Mouse (Mus musculus): ENCODE measurements at regions not wholly inside any gene's neighbourhood (a gene's known extent, or its start where the extent isn't known, plus 50 kb on each side); places are given as distances from the start of the nearest gene placed in this dataset.

- peak; percentile 55 for DNase-seq (ENCODE audit: low read depth)
- TF ChIP-seq CTCF (IDR thresholded peaks at IDR 0.05; ENCODE audit: borderline replicate concordance, extremely low read depth, insufficient read depth, insufficient read length) = no peak
- no peak for TF ChIP-seq POLR2A (IDR thresholded peaks at IDR 0.05; ENCODE audit: borderline replicate concordance, extremely low read depth, insufficient read depth, insufficient read length, poor library complexity, severe bottlenecking)
Measured at GRCm38 (mm10) chr1:90382941-90383470, 179.2 kb downstream of the Ackr3 start.

DNA sequence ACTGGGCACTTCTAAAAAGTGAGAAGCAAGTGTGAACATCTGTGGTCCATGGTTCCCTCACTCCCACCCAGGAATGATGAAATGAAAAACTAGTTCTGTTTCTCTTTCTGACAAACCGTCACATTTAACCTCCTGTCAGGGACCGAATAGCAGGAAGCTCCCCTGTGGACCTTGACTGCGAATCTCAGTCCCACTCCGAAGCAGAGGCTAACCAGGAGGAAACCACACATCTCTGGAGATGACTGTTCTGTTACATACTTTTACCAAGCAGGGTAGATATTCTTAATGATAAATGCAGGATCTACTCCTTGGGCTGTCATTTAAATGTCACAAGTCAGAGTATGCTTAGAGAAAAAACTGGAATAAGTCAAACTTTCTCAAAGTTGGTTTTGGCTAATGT is 181.2 kb downstream of the Ackr3 start:
- no peak for DNase-seq (ENCODE audit: low read depth)

GRCm38 (mm10) chr1:90386792-90387191 is 183.0 kb downstream of the Ackr3 start:
- TF ChIP-seq POLR2A (IDR thresholded peaks at IDR 0.05; ENCODE audit: borderline replicate concordance, extremely low read depth, insufficient read depth, insufficient read length, poor library complexity, severe bottlenecking) = no peak
- no peak for TF ChIP-seq CTCF (IDR thresholded peaks at IDR 0.05; ENCODE audit: borderline replicate concordance, extremely low read depth, insufficient read depth, insufficient read length)
- DNase-seq (ENCODE audit: low read depth) = no peak

More for the DNA sequence above, 181.2 kb downstream of the Ackr3 start:
- TF ChIP-seq POLR2A (IDR thresholded peaks at IDR 0.05; ENCODE audit: borderline replicate concordance, extremely low read depth, insufficient read depth, insufficient read length, poor library complexity, severe bottlenecking) (no peak), CTCF (IDR thresholded peaks at IDR 0.05; ENCODE audit: borderline replicate concordance, extremely low read depth, insufficient read depth, insufficient read length) (no peak)

DNA sequence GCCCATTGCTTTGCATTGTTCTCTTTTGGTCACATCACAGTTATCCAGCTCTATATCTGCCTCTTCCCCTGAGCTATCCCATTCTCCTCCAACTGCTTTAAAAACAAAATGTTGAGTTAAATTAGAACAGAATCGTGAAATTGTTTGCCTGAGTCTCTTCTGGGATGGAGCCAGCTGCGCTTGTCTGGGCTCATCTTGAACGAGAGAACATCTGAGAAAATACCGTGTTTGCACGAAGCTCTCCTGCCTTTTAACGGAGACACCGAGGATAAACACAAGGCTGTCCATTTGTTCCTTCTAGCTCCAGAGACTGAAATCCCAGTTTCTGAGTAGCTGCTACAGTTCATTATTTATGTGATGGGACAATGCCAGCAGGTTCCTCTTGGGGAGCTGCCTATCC is 186.6 kb downstream of the Ackr3 start:
- TF ChIP-seq CTCF (IDR thresholded peaks at IDR 0.05; ENCODE audit: borderline replicate concordance, extremely low read depth, insufficient read depth, insufficient read length) = no peak
- no peak for TF ChIP-seq POLR2A (IDR thresholded peaks at IDR 0.05; ENCODE audit: borderline replicate concordance, extremely low read depth, insufficient read depth, insufficient read length, poor library complexity, severe bottlenecking)
- no peak for DNase-seq (ENCODE audit: low read depth)

DNA sequence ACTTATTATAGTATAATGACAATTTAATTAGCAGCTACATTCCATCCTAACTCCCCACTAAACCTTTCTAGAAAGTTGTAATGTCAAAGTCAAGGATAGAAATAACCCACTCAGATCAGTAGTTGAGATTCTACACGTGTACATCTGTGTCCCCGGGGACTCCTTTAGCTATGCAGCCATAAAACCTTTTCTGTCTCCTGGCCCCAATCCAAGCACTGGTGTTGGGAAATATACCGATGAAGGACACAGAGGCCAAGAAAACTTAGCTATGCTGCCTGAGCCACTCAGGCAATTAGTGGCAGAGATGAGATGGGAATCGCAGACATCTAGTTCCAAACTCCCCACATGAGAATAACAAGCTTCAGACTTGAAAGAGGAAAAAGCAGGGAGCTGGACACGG is 190.1 kb downstream of the Ackr3 start:
- TF ChIP-seq POLR2A (IDR thresholded peaks at IDR 0.05; ENCODE audit: borderline replicate concordance, extremely low read depth, insufficient read depth, insufficient read length, poor library complexity, severe bottlenecking) (no peak), CTCF (IDR thresholded peaks at IDR 0.05; ENCODE audit: borderline replicate concordance, extremely low read depth, insufficient read depth, insufficient read length) (no peak)
- DNase-seq (ENCODE audit: low read depth) = peak; percentile 29

DNA sequence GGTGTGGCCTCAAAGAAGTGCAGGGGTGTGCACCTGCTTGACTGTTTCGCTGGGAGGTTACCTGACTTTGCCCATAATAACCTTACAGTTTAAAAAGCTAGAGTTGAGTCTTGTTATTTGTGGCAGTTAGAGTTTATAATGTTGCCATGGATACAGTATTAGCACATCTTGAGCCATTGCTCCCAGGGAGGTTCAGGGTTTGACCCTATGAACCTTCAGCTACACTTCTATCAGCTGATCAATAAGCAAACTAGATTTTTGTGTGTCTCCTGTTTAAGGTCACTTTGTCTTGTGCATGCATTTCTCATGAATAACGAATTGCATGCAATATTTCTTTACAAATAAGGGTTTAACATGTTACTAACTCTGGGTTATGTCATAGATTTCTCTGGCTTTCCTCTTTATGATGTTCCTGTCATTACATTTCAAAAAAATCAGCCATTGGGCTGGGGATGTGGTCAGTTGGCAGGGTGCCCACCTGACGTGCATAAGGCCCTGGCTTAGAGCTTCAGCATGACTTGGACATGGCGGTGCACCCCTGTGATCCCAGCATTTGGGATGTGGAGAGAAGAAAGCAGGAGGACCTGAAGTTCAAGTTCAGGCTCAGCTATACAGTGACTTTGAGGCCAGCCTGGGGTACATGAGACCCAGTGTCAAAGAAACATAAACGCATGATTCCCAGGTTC is 191.7 kb downstream of the Ackr3 start:
- DNase-seq (ENCODE audit: low read depth) = no peak
- no peak for TF ChIP-seq POLR2A (IDR thresholded peaks at IDR 0.05; ENCODE audit: borderline replicate concordance, extremely low read depth, insufficient read depth, insufficient read length, poor library complexity, severe bottlenecking)

GRCm38 (mm10) chr1:90396660-90397059 is 192.9 kb downstream of the Ackr3 start:
- TF ChIP-seq CTCF (IDR thresholded peaks at IDR 0.05; ENCODE audit: borderline replicate concordance, extremely low read depth, insufficient read depth, insufficient read length) (no peak), POLR2A (IDR thresholded peaks at IDR 0.05; ENCODE audit: borderline replicate concordance, extremely low read depth, insufficient read depth, insufficient read length, poor library complexity, severe bottlenecking) (no peak)
- peak; percentile 36 for DNase-seq (ENCODE audit: low read depth)

DNA sequence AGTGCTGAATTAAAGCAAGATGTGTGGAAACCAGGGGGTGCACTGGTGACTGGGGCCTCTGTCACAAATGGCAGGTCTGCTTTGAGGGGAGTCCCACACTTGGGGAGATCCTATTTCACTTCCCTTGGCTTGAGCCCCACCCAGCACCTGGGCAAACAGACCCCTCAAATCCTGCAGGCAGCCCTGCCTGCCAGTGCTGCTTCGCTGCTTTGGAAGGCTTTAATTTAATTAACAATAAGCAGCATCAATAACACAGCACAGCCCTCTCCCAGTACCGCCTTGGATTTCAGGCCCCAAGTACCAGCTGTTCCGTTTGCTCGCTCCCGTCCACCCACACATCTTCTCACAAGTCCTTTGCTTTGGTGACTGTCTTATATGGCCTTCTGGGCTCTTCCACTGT is 193.6 kb downstream of the Ackr3 start:
- peak; percentile 57 for DNase-seq (ENCODE audit: low read depth)
- TF ChIP-seq POLR2A (IDR thresholded peaks at IDR 0.05; ENCODE audit: borderline replicate concordance, extremely low read depth, insufficient read depth, insufficient read length, poor library complexity, severe bottlenecking) (no peak), CTCF (IDR thresholded peaks at IDR 0.05; ENCODE audit: borderline replicate concordance, extremely low read depth, insufficient read depth, insufficient read length) (no peak)

GRCm38 (mm10) chr1:90398396-90398975 is 194.7 kb downstream of the Ackr3 start:
- TF ChIP-seq POLR2A (IDR thresholded peaks at IDR 0.05; ENCODE audit: borderline replicate concordance, extremely low read depth, insufficient read depth, insufficient read length, poor library complexity, severe bottlenecking) (no peak), CTCF (IDR thresholded peaks at IDR 0.05; ENCODE audit: borderline replicate concordance, extremely low read depth, insufficient read depth, insufficient read length) (no peak)
- peak; percentile 28 for DNase-seq (ENCODE audit: low read depth)

- no peak for TF ChIP-seq CTCF (IDR thresholded peaks at IDR 0.05; ENCODE audit: borderline replicate concordance, extremely low read depth, insufficient read depth, insufficient read length)
- DNase-seq (ENCODE audit: low read depth) = peak; percentile 36
Measured at GRCm38 (mm10) chr1:90403057-90403456, 199.3 kb downstream of the Ackr3 start.

- DNase-seq (ENCODE audit: low read depth) = peak; percentile 53
- TF ChIP-seq POLR2A (IDR thresholded peaks at IDR 0.05; ENCODE audit: borderline replicate concordance, extremely low read depth, insufficient read depth, insufficient read length, poor library complexity, severe bottlenecking) (no peak), CTCF (IDR thresholded peaks at IDR 0.05; ENCODE audit: borderline replicate concordance, extremely low read depth, insufficient read depth, insufficient read length) (no peak)
Measured at GRCm38 (mm10) chr1:90404717-90405487, 197.9 kb upstream of the Cops8 start.
